Mouse (Mus musculus) frontal cortex, postnatal 14 days (tissue): ENCODE data around the gene Olfr382.
"Not testable (repeated sequence)": the region's sequence is repeated elsewhere in the genome, so short reads cannot be mapped to it uniquely, and the experiment has no call there.

Experiments used
- DNase-seq, 2 experiments: peaks; one replicate each; pipeline ENCODE4 v3.0.0; 2022; ENCODE audit warnings: low spot score in 2 of 2

Gene Olfr382

GRCm38 (mm10) chr11:73517097-73517496, at the start of gene Olfr382:
Gene Olfr382 (minus strand): TSS chr11:73517197.
- DNase-seq = no peak

GRCm38 (mm10) chr11:73528971-73529370, 12.0 kb upstream of the Olfr382 start:
- DNase-seq = not testable (repeated sequence)

GRCm38 (mm10) chr11:73491503-73491902, 25.5 kb downstream of the Olfr382 start, which contains the start of gene Olfr381:
Gene Olfr381 (minus strand): TSS chr11:73491603.
- DNase-seq = no peak
